Mouse (Mus musculus): ENCODE data around the gene Dpp4.

The Dpp4 gene

DNA sequence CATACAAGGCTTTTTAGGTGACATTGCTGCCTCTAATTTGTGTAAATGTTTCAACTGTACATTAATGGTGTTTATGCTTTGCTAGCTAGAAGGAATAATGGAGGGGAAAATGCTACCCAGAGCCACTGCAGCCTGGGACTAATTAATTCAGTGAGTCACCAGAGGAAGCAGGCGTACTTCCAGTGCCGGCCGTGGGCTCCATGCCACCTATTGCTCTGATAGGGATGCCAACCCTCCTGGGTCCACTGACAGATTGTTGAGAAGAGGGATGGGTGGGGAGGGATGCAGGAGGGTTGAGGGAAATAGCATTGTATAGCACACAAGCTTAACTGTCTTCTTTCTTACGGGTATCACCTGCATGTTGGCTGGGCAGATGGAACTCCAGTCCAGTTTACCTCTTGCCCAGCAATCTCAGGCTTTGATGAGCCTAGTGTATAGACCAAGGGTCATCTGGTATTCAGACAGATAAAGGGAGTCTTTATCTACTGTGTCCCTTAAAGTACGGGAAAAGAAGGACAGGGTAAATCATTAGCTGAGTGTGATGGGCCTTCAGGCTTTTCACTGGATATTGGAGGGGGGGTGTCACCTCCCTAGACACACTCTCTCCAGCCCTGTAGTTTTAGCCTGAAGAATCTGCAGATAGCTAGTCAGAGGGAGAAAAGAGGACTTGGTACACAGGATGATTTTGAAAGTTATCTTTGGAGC is 43.5 kb downstream of the Dpp4 start:
- DNase-seq (ENCODE audit: extremely low read depth, insufficient read length, low spot score), result no peak

DNA sequence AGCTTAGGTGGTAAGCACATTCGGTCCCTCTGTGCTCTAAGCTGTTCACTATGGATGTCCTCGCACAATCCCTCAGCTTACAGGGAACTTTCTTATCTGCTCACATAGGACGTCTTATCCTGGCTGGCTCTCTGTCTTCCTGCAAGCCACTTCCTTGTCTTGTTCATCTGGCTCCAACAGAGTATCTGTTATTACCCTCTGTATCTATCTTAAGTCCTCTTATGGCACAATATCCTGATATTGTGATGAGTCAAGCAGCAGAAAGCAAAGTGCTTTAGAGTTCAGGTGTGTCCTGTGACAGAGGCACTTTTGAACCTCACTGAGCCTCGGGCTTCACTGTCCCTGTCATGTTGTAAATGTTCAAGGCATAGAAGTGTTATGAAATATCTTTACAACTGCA is 48.4 kb downstream of the Dpp4 start:
- no peak for DNase-seq (ENCODE audit: extremely low read depth, insufficient read length, low spot score)

DNA sequence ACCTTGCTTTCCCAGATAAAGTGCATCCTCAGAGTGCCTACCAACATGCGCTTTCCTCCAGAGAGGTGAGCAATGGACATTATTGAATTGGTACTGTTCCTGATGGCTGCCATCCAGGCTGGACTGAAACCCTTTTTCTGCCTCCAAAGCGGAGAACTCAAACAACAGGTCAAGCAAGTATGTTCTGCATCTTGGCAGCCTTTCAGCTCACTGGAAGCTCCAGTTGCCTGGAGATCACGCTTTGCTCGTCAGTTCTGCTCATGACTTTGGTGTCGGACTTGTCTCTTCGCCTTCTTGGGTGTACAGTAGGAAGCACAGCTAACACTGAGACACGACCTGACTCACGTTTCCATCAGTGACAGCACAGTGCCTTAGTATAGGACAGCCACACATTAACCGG is 49.8 kb downstream of the Dpp4 start:
- no peak for DNase-seq (ENCODE audit: extremely low read depth, insufficient read length, low spot score)

DNA sequence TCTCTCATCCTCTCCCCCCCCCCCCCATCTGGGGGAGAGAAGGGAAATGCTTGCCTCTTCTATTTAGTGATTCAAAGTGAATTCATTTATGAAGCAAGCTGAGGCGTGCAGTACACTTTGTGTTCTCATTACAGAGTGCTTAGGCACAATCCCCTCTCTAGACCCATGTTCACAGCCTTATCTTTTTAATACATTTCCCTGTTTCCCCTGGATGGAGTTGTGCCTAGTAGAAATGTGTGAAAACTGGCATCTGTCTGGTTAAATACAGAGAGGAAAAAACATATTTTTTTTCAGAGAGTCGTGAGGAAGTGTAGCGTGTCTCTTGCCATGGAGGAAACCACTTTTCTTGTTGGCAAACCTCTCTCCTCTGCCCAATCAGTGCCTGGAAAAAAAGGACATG is 50.5 kb downstream of the Dpp4 start:
- DNase-seq (ENCODE audit: extremely low read depth, insufficient read length, low spot score), result no peak

DNA sequence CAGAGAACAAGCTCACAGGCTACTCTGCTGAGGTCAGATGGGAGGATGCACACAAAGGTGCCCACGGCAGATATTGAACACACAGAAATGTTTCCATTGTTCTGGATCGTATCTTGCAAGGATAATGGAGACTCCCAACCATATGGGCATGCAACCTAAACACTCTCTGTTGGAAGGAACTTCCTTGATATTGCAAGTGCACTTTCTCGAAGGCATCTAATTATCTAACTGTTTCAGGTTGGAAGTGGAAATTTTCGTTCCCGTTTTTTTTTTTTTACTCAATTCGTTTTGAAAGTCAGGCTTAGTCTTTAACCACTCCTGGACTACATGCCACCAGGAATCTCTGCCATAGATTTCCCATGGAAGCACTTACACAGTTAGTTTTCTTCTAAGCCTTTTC is 51.2 kb downstream of the Dpp4 start:
- DNase-seq (ENCODE audit: extremely low read depth, insufficient read length, low spot score), result no peak

DNA sequence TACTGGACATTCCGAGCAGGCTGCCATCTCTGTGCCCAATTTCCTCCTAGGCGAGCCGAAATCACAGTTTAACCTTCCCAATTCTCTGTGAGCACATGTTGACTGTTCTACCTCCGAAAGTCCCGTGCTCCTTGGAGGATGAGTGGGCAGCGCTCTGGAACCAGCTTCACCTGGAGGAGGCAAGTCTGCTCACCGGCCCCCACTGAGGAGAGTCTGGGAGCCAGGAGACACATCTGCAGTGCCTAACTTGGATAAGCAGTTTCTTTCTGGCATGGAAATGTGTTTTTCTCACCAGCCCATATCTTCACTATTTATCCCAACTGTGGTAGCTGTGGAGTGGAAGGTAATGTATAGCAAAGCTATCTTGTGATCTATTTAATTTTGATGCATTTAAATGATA is 54.8 kb downstream of the Dpp4 start:
- DNase-seq (ENCODE audit: extremely low read depth, insufficient read length, low spot score), result no peak

DNA sequence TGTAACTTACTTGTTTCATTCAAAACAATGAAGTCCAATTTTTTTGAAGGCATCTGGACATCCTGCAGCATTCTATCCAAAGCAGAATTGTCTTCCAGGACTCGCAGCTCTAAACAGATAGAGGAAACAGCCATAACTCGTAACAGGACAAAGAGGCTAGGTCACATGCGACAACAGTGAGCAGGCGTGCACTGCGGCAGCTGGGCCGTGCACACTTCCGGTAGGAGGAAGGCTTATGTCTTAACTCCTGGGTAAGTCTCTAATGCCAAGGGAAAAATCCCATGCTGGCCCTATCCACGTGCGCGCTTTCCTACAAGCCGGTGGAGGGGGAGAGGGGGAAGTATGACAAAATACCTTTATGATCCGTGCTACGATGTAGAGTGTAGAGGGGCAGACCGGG is 55.4 kb downstream of the Dpp4 start:
- DNase-seq (ENCODE audit: extremely low read depth, insufficient read length, low spot score), result no peak

DNA sequence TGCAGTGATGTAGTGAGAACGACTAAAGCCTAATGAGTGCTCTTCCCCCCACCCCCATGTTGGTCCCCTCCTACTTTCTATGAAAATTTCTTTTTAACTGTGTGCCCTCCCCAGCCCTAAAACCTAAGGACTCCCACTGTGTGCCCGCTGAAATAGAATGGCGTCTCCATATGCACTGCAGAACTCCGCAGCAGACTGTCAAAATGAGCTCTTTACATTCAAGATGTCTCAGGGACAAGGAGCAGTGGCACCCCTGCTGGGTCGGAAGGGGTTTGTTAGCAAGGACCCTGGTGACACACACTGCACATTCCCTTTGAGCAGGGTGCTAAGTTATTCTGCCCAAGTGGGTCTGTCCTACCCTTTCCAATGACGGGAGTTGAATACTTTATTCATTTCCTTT is 56.3 kb downstream of the Dpp4 start:
- no peak for DNase-seq (ENCODE audit: extremely low read depth, insufficient read length, low spot score)

DNA sequence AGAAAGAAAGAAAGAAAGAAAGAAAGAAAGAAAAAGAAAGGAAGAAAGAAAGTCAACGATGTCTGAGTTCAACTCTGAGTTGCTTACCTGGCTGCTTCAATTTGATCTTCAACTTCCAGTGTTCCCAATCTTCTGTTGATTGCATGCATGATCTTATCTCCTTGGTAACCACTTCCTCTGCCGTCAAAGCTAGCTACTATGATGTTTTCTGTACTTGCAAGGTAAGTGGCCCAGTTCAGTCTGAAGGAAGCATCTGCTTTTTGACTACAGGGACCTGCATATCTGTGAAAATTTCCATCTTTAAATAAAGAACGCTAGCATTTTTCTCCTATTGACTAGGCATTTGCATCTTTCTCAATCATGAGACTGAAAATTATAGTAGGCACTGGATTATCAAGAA is 60.0 kb downstream of the Dpp4 start:
- DNase-seq (ENCODE audit: extremely low read depth, insufficient read length, low spot score), result no peak

DNA sequence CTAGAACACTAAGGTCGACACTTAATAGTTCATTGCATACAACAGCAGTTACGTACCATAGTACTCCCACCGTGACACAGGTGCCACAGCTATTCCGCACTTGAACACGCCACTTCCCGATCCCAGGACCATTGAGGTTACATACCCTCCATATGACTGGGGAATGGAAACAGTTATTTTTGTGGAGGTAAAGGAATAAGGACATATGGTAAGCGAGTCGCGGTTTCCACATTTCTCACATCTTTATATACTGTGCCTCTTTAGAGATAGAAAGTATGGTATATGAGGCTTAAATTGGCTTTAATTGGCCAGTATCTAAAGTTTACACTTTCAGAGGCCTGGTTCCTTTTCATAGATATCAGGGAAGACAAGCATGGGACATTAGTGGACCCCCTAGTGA is 64.3 kb downstream of the Dpp4 start:
- DNase-seq (ENCODE audit: extremely low read depth, insufficient read length, low spot score), result no peak

DNA sequence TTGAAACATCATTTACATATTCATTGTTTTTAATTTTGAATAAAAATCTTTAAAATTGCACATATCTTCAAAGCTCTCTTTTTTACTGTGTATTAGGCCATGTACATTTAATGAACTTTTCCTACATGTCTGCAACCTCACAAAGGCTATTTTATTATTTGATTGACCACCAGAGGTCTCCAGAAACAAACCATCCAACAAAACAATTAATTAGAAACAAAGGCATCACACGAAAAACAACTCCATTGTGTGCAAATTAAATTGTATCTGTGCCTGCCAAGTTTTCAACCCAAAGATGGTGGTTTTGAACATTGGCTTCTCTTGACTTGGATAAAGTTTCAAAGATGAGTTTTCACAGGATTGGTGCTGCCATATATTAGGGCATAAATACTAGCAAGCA is 65.3 kb downstream of the Dpp4 start:
- no peak for DNase-seq (ENCODE audit: extremely low read depth, insufficient read length, low spot score)

DNA sequence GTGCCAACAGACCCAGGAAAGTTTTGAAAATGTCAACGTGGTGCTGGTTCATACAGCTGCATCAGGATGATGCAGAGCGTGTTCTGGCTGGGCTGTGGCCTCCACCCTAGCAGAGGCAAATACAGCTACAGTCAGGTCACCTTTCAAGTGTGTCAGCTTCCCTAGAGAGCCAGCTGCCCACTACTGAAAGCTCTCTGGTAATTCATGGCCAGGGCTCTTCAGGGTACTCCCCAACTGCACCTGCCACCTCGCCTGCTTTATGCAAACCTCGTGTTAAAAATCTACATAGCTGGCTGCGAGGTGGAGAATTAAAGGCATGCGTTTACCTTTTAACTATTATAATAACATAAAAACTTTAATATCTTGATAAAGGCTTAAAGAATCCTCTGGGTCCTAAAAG is 67.7 kb downstream of the Dpp4 start:
- DNase-seq (ENCODE audit: extremely low read depth, insufficient read length, low spot score), result no peak

DNA sequence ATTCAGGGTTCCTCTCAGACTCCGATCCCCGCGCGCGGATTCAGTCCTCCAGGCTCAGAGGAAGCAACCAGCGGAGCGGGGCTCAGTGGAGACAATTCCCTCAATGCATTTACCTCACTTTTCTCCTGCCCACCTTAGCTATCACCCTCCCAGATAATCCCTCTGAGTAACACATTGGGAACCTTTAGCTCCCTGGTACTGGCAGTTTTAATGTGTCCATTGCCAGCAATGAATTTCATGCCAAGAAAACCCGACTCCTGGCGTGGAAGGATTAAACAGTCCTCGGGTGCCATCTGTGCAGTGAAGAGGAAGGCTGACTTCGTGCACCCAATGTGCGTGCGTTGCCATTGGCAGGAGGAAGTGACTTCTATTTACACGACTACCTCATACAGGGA is 70.3 kb downstream of the Dpp4 start:
- no peak for DNase-seq (ENCODE audit: extremely low read depth, insufficient read length, low spot score)

DNA sequence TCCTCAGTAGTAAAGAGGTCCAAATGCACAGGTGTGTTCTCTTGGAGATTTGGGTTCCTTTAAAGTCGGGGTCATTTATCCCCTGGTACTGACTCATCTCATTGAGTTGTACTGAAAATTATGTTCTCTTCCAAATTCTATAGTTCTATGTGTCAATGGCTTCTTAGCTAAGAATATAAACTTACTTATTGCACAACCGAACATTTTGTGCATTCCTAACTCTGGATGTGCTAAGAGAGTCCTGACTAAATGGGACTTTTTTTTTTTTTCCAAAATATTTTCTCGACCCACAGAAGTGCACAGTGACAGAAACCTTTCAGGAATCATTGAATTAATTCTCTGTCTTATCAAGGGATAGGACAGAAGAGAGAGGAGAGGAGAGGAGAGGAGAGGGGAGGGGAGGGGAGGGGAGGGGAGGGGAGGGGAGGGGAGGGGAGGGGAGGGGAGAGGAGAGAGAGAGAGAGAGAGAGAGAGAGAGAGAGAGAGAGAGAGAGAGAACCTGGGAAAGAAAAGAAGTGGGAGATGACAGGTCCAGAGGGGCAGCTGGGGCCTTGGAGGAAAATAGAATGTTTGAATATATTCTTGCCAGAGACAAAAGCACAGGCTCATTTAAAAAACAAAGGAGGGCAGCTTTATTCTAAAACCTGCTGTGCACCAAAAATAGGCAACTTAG is 70.8 kb downstream of the Dpp4 start:
- no peak for DNase-seq (ENCODE audit: extremely low read depth, insufficient read length, low spot score)

DNA sequence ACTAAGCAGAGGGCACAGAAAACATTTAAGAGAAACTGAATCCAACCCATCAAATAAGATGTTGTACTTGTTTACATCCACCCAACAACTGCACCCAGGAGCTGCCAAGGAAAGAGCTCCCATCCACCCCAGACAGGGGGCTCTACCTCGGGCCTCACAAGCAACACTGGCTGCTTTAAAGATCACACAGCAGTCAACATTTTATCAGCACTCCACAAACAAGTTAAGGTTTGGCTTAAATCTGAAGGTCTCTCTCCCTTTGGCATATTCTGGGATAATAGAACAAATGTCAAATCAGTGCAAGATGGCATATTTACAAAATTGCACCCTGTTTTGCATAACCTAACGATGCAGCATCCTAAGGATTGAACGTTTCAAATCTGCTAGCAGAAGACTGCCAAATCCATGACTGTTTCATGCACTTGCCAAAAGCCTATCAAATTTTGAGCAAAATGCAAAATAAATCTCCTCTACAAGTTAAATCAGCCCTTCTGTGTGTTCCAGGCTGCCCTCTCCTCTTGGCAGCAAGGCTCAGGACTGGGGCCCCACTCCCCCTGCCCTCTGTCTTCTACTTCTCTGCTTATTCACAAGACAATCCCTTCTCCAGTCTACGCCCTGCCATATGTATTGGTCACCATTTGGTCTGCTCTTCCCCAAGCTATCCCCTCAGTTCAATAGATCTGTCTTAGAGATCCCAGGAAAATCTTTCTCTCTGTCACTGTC is 72.6 kb downstream of the Dpp4 start:
- DNase-seq (ENCODE audit: extremely low read depth, insufficient read length, low spot score), result no peak

DNA sequence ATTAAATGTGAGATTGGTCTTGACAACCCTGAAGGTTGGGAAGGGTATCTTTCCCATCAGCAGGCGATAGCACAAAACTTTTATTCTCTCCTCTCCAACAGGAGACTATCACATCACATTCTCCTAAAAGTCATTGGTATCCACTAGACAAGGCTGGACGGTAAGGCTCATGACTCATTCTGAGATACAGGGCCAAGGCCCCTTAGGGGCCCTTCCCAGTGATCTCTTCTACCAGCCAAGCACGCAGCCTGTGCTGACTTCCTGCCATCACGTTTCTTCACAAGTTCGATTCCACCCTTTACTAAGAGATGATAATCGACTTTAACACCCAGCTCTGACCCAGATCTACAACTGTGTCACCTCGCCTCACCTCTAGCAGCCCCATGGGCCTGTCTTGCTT is 74.9 kb downstream of the Dpp4 start:
- no peak for DNase-seq (ENCODE audit: extremely low read depth, insufficient read length, low spot score)

DNA sequence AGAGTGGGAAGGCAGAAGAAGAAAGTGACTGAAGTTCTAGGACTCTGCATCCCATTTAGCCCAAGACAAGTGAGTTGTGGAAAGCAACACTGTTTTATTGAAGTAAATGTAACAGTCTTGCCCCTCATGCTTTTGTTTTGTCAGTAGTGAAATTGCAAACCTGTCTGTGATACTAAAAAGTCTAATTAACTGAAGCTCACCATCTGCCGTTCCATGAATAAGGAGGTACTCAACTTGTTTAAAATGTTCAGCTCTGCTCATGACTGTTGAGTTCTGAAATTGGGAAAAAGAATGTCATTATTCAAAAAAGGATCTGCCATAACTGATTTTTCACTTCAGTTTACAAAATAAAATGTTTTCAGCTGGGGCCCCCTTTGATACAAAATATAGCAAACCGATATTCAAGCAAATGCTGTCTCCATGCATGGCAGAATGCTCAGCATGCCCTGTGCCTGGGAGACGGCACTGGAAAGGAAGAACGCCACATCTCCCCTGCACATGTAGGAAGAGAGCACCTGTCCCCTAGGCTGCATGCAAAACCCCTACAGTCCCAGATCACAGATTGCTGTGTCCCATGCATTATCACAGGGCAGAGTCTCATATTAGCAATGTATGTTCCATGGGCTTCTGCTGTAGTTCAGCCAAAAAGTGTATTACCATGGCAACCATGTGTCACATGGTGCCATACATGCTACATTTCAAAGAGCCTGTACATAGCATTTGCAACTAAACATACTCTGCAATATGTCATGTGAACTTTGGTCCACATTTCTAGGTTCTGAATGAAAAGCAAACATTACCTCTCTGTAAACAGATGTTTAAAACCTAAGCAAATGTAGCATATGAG is 77.4 kb downstream of the Dpp4 start:
- no peak for DNase-seq (ENCODE audit: extremely low read depth, insufficient read length, low spot score)

DNA sequence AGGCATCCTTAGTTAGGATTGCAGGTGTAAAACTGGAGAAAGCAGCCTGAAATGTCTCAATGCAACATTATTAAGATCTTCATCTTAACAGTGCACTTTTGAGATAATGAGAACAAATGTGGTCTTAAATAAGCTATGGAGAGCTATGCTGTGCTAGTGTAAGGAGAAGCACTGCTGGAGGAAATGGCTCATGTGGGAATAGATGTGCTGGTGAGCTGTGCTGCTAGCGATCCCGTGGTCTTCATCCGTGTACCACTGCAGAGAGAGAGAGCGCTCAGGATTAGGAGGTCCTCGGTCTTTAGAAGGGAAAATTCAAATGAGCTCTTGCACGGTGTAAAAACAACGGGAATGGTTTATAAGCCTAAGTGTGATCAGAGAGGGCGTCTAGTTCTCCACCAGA is 79.6 kb downstream of the Dpp4 start:
- no peak for DNase-seq (ENCODE audit: extremely low read depth, insufficient read length, low spot score)

DNA sequence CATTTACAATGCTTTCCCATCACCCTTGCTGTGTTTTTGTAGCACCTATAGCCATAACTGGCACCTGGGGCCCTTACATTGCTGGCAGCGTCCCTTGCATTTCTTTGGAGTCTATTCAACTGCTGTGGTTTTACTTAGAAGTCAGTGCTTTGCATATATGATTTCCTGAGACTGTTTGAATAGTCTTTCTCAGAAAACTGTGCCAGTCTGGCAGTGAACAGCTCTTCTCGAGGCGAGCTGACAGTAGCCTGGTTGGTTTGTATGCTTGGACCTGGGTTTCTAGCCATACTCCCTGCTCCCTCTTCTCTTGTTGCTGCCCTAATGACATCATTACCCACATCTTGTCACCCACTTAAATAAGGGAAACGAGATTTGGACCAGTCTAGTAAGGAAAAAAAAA is 80.1 kb downstream of the Dpp4 start:
- no peak for DNase-seq (ENCODE audit: extremely low read depth, insufficient read length, low spot score)

DNA sequence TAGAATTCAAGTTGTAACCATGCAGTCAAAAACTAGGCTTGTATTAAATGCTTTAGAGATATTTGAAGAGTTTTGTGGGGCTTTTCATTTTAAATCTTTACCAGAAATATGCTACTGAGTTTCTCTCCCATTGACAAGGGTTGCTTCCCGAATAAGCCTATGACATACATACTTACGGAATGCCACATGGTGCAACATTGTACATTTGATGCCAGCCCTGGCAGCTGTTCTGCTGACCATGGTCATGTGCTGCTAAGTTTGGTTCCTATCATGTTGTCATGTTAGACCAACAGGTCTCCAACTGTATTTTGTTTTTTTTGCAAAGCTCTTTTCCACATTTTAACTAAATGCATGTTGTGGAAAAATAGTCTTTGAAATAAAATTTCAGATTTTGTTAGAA is 86.6 kb downstream of the Dpp4 start:
- no peak for DNase-seq (ENCODE audit: extremely low read depth, insufficient read length, low spot score)

DNA sequence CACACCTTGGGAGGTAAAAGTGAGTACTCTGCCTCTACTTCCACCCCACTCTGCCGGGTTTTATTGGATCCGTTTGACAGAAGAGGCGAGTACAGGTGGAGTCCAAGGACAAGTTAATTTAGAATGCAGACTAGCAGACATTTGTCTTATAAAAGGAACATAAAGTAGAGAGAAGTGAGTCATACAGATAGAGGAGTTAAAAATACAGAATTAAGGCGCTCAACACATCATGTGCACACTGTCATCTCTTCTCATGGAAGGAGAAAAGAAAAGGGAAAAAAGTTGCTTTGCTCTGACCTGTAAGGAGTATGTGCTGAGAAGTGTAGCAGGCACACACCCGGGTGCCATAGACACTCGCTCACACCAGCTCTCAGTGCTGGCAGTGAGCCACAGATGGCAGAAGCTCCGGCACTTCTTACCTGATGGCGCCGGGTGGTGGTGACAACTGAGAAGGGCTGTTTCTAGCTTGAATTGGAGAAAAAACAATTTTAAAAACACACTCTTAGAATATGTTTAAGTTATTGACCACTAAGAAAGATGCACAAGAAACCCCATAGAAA is 88.9 kb downstream of the Dpp4 start:
- DNase-seq (ENCODE audit: extremely low read depth, insufficient read length, low spot score), result no peak
